Mouse (Mus musculus): Measurements from ENCODE around the gene Cnppd1. TPM values are rescaled to one million over a fixed set of nuclear protein-coding genes. Genes with fewer than 3 reads are reported as not detected.
A peak's percentile ranks its signal among the peaks of the same experiment; 100 is the strongest.

The Cnppd1 gene
- polyA plus RNA-seq (2012; rRNA removed) (48.1 and 56.7 TPM in 2 replicates), polyA plus RNA-seq (2014; fragmentation: Nextera tagmentation; extraction: Ambion mirVana) (37.8 and 39.7 TPM in 2 replicates)

DNA sequence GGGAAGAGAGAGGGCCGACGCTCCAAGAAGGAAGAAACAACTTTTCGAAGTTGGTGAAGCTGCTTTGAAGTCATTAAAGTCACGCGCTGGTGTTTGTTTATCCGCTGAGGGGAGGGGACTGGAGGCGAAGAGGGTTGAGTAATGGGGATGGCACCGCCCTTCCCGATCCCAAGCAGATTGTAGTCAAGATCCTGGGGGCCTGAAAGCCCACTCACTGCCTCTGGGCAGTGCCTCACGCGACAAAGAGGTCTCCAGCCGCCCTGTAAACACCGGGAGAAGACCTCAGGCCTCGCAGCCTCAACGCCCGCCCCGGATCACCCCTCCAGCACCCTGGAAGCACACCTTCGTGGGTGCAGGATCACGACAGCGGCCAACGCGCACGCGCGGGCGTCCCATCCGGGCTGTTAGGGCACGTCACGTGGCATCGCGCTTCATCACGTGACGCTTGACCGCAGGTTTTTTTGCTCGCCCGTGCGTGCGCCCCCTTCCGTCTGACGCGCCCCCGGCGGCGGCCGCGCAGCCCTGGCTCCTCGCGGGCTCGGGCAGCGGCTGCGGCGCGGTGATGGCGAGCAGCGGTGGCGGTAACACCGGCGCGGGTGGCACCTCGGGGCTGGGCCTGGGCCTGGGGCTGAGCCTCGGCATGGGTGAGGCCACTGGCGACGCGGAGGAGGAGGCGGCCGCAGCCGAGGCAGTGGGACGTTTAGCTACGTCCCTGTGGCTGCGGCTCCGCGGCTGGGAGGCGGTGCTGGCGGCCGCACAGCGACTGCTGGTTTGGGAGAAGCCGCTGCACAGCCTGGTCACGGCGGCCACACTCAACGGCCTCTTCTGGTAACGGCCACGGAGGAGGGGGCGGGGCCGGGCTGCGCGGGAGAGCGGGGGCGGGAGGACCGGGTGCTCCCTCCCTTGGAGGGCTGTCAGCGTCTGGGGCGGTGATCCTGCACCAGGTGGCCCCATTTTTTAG is at the start of gene Cnppd1, which contains the start of gene Retreg2:
TSS of gene Cnppd1 (minus strand) at position 411 of the 961 bp plus-strand sequence.
TSS of gene Retreg2 (plus strand) at position 478 of the 961 bp plus-strand sequence.
- 0 out of 2 replicates have a peak, but pooled peaks have one; percentile 62 for TF ChIP-seq POLR2A (IDR thresholded peaks at IDR 0.05; ENCODE audit: borderline replicate concordance, extremely low read depth, insufficient read depth, insufficient read length)
- Histone ChIP-seq H3K27ac (replicated peaks; ENCODE audit: low read depth, low read length) (peak within 1 kb of the TSS; percentile 92), H3K4me2 (replicated peaks; ENCODE audit: low read depth, low read length, severe bottlenecking) (peak within 1 kb of the TSS; percentile 93), H3K27me3 (ENCODE audit: control insufficient read depth, insufficient read depth, low read length) (no peaks in the 10 kb centered on the region), H3K4me1 (ENCODE audit: control insufficient read depth, insufficient read depth, low read length) (peaks cover 12% of the 10 kb centered on the region), H3K9me3 (ENCODE audit: control insufficient read depth, low read length) (no peaks in the 10 kb centered on the region), H3K4me3 (replicated peaks; ENCODE audit: low read length) (peak within 1 kb of the TSS; percentile 91), H3K36me3 (ENCODE audit: control insufficient read depth, insufficient read depth, low read length) (peaks cover 60% of the 10 kb centered on the region), H3K9ac (ENCODE audit: low read depth, low read length, severe bottlenecking) (peak within 1 kb of the TSS; percentile 90)
- 2% methylated on average over 72 of the region's 91 CpGs for WGBS
- peak; percentile 91 for ATAC-seq (ENCODE audit: low FRiP score, low read depth)
- peak; percentile 97 for DNase-seq (ENCODE audit: low spot score)

DNA sequence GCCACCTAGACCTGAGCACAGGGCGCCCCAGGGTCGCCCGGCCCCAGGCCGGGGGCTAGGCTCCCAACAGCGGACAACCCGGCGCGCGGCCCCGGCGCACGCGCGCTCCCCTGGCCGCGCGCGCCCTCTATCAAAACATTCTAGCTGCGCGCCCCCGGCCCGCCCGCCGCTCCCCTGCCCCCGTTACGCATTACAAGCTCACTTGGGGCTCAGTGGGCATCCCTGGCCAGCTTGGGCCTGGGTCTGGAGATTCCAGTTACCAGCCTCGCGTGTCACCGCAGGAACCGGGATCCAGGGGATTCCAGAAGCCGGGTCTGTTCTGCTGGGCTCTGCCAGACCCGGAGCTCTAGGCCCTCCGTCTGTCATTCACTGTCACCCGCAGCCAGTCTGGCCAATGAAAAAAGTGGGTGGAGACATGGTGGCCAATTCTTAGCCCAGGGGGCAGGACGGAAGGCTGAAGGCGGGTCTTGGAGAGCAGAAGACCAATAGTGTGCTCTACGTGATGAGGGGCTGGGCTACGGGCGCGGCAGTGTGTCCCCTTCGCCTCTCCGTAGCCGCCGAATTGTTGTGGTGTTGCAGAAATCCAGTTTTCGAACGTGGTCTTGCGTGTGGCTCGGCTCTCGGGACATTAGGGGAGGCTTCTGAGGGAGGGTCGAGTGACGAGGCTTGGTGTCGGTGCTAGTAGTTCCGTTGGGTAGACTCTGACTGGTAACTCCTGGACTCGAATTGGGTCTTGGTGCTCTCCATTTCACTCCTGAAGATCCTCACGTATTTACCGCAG is 49.3 kb upstream of the Cnppd1 start, which contains the start of the genes Ankzf1 and Atg9a:
TSS of gene Ankzf1 (plus strand) at position 530 of the 781 bp plus-strand sequence.
TSS of gene Atg9a (minus strand) at position 575 of the 781 bp plus-strand sequence.
- DNase-seq (ENCODE audit: low spot score) = peak; percentile 97
- WGBS = under 1% methylated on average over 50 of the region's 56 CpGs
- peak within 1 kb of the TSS; percentile 87 for H3K4me3 ChIP-seq (replicated peaks; ENCODE audit: low read length)
- H3K9me3 ChIP-seq (ENCODE audit: control insufficient read depth, low read length) = no peaks in the 10 kb centered on the region
- ATAC-seq (ENCODE audit: low FRiP score, low read depth) = peak; percentile 99
- TF ChIP-seq POLR2A (IDR thresholded peaks at IDR 0.05; ENCODE audit: borderline replicate concordance, extremely low read depth, insufficient read depth, insufficient read length) = peak; percentile 51; the same call in 1 of the 2 replicates
- H3K4me2 ChIP-seq (replicated peaks; ENCODE audit: low read depth, low read length, severe bottlenecking) = peak within 1 kb of the TSS; percentile 90
- H3K27ac ChIP-seq (replicated peaks; ENCODE audit: low read depth, low read length) = peak within 1 kb of the TSS; percentile 90
- peaks cover 19% of the 10 kb centered on the region for H3K4me1 ChIP-seq (ENCODE audit: control insufficient read depth, insufficient read depth, low read length)
- H3K36me3 ChIP-seq (ENCODE audit: control insufficient read depth, insufficient read depth, low read length) = peaks cover 29% of the 10 kb centered on the region
- H3K27me3 ChIP-seq (ENCODE audit: control insufficient read depth, insufficient read depth, low read length) = no peaks in the 10 kb centered on the region
- peak within 1 kb of the TSS; percentile 80 for H3K9ac ChIP-seq (ENCODE audit: low read depth, low read length, severe bottlenecking)

DNA sequence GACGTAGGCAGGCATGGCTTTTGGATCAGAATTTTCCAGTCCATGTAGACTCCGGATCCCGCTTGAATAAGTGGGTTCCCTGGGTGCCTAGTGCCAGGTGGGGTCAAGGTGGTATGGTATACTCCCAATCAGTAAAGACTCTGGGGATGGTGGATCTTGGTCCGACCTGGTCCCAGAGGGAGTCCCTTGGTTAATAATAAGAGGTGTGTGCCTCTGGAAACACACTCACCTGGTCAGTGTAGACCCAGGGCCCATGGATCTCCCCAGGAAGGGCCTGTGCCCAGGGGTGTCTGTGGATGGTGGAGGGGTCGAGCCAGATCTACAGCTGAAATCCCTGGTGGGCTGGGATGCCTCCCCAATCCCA is 48.7 kb upstream of the Cnppd1 start:
- Histone ChIP-seq H3K36me3 (ENCODE audit: control insufficient read depth, insufficient read depth, low read length) (peaks cover 29% of the 10 kb centered on the region), H3K27ac (replicated peaks; ENCODE audit: low read depth, low read length) (0 out of 2 replicates have a peak overlapping the region, but pooled peaks have one; percentile 90), H3K9me3 (ENCODE audit: control insufficient read depth, low read length) (no peaks in the 10 kb centered on the region), H3K4me2 (replicated peaks; ENCODE audit: low read depth, low read length, severe bottlenecking) (peak overlapping the region; percentile 90), H3K4me1 (ENCODE audit: control insufficient read depth, insufficient read depth, low read length) (peaks cover 19% of the 10 kb centered on the region), H3K4me3 (replicated peaks; ENCODE audit: low read length) (peak overlapping the region; percentile 87), H3K27me3 (ENCODE audit: control insufficient read depth, insufficient read depth, low read length) (no peaks in the 10 kb centered on the region), H3K9ac (ENCODE audit: low read depth, low read length, severe bottlenecking) (peak overlapping the region; percentile 80)
- 50% methylated on average over 5 of the region's 5 CpGs for WGBS
- no peak for ATAC-seq (ENCODE audit: low FRiP score, low read depth)
- TF ChIP-seq POLR2A (IDR thresholded peaks at IDR 0.05; ENCODE audit: borderline replicate concordance, extremely low read depth, insufficient read depth, insufficient read length) = no peak
- DNase-seq (ENCODE audit: low spot score) = no peak

DNA sequence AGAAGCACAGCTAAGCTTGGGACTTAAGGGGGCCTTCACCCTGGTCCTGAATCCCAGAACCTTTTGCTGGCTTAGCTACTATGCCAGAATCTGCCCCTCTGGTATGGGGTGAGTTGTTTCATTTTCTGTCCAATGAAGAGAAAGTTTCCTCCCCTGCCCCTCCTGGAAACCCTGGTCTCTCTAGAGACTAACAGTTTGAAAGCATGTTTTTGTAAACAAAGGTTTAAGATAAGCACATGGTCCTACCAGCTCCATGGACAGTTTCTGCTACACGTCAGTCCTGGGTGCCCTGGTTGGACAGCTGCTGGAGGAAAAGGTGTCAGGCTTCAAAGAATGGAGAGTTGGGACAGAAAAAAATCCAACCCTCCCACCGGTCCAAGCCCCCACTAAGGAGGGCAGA is 48.1 kb upstream of the Cnppd1 start:
- Histone ChIP-seq H3K4me2 (replicated peaks; ENCODE audit: low read depth, low read length, severe bottlenecking) (peak overlapping the region; percentile 90), H3K9ac (ENCODE audit: low read depth, low read length, severe bottlenecking) (no peak overlapping the region), H3K27ac (replicated peaks; ENCODE audit: low read depth, low read length) (no peak overlapping the region), H3K27me3 (ENCODE audit: control insufficient read depth, insufficient read depth, low read length) (no peaks in the 10 kb centered on the region), H3K4me3 (replicated peaks; ENCODE audit: low read length) (peak overlapping the region; percentile 87), H3K36me3 (ENCODE audit: control insufficient read depth, insufficient read depth, low read length) (peaks cover 29% of the 10 kb centered on the region), H3K9me3 (ENCODE audit: control insufficient read depth, low read length) (no peaks in the 10 kb centered on the region), H3K4me1 (ENCODE audit: control insufficient read depth, insufficient read depth, low read length) (peaks cover 19% of the 10 kb centered on the region)
- TF ChIP-seq POLR2A (IDR thresholded peaks at IDR 0.05; ENCODE audit: borderline replicate concordance, extremely low read depth, insufficient read depth, insufficient read length) = no peak
- WGBS = 55% methylated on average over 2 of the region's 2 CpGs
- ATAC-seq (ENCODE audit: low FRiP score, low read depth) (no peak), DNase-seq (ENCODE audit: low spot score) (no peak)

Data from limb, embryonic 14.5 days (tissue).